Mouse (Mus musculus): Measurements from ENCODE around the gene Dusp27. TPM values are rescaled to one million over a fixed set of nuclear protein-coding genes. Genes with fewer than 3 reads are reported as not detected.

Gene Dusp27
- not detected in 2 replicates for total RNA-seq (2017)

GRCm38 (mm10) chr1:166127719-166128118 is at the start of gene Dusp27:
Gene Dusp27, minus strand, starts transcription at chr1:166127922.
- ATAC-seq (replicated peaks; ENCODE audit: low read depth, poor library complexity, severe bottlenecking), result no peak

- no peak for ATAC-seq (replicated peaks; ENCODE audit: low read depth, poor library complexity, severe bottlenecking)
Observed at GRCm38 (mm10) chr1:166173621-166174020, 45.9 kb upstream of the Dusp27 start.

GRCm38 (mm10) chr1:166172992-166173391 is 45.3 kb upstream of the Dusp27 start:
- ATAC-seq (replicated peaks; ENCODE audit: low read depth, poor library complexity, severe bottlenecking), result no peak

- ATAC-seq (replicated peaks; ENCODE audit: low read depth, poor library complexity, severe bottlenecking), result no peak
Observed at GRCm38 (mm10) chr1:166170852-166171251, 43.1 kb upstream of the Dusp27 start.

- no peak for ATAC-seq (replicated peaks; ENCODE audit: low read depth, poor library complexity, severe bottlenecking)
Observed at GRCm38 (mm10) chr1:166169713-166170112, 42.0 kb upstream of the Dusp27 start.

GRCm38 (mm10) chr1:166168017-166168416 is 40.3 kb upstream of the Dusp27 start:
- no peak for ATAC-seq (replicated peaks; ENCODE audit: low read depth, poor library complexity, severe bottlenecking)

GRCm38 (mm10) chr1:166167405-166167804 is 39.7 kb upstream of the Dusp27 start:
- ATAC-seq (replicated peaks; ENCODE audit: low read depth, poor library complexity, severe bottlenecking), result no peak

GRCm38 (mm10) chr1:166165159-166165558 is 37.4 kb upstream of the Dusp27 start:
- ATAC-seq (replicated peaks; ENCODE audit: low read depth, poor library complexity, severe bottlenecking), result no peak

- ATAC-seq (replicated peaks; ENCODE audit: low read depth, poor library complexity, severe bottlenecking), result no peak
Observed at GRCm38 (mm10) chr1:166164580-166164979, 36.9 kb upstream of the Dusp27 start.

- peak; percentile 76 for ATAC-seq (replicated peaks; ENCODE audit: low read depth, poor library complexity, severe bottlenecking)
Observed at GRCm38 (mm10) chr1:166160569-166161445, 33.1 kb upstream of the Dusp27 start.

GRCm38 (mm10) chr1:166160111-166160510 is 32.4 kb upstream of the Dusp27 start:
- no peak for ATAC-seq (replicated peaks; ENCODE audit: low read depth, poor library complexity, severe bottlenecking)

GRCm38 (mm10) chr1:166158664-166159063 is 30.9 kb upstream of the Dusp27 start:
- no peak for ATAC-seq (replicated peaks; ENCODE audit: low read depth, poor library complexity, severe bottlenecking)

- no peak for ATAC-seq (replicated peaks; ENCODE audit: low read depth, poor library complexity, severe bottlenecking)
Observed at GRCm38 (mm10) chr1:166157712-166158111, 30.0 kb upstream of the Dusp27 start.

GRCm38 (mm10) chr1:166155113-166155494 is 27.4 kb upstream of the Dusp27 start:
- ATAC-seq (replicated peaks; ENCODE audit: low read depth, poor library complexity, severe bottlenecking), result no peak

GRCm38 (mm10) chr1:166154162-166155112 is 26.7 kb upstream of the Dusp27 start:
- peak; percentile 77 for ATAC-seq (replicated peaks; ENCODE audit: low read depth, poor library complexity, severe bottlenecking)

GRCm38 (mm10) chr1:166153351-166154120 is 25.8 kb upstream of the Dusp27 start:
- peak; percentile 71 for ATAC-seq (replicated peaks; ENCODE audit: low read depth, poor library complexity, severe bottlenecking)

- ATAC-seq (replicated peaks; ENCODE audit: low read depth, poor library complexity, severe bottlenecking), result no peak
Observed at GRCm38 (mm10) chr1:166152034-166152433, 24.3 kb upstream of the Dusp27 start.

GRCm38 (mm10) chr1:166151341-166151740 is 23.6 kb upstream of the Dusp27 start:
- ATAC-seq (replicated peaks; ENCODE audit: low read depth, poor library complexity, severe bottlenecking), result no peak

GRCm38 (mm10) chr1:166150035-166150434 is 22.3 kb upstream of the Dusp27 start:
- no peak for ATAC-seq (replicated peaks; ENCODE audit: low read depth, poor library complexity, severe bottlenecking)

- no peak for ATAC-seq (replicated peaks; ENCODE audit: low read depth, poor library complexity, severe bottlenecking)
Observed at GRCm38 (mm10) chr1:166149441-166149840, 21.7 kb upstream of the Dusp27 start.
